Mouse (Mus musculus): ENCODE data around the gene Clec4a4. TPM values are rescaled to one million over a fixed set of nuclear protein-coding genes. Genes with fewer than 3 reads are reported as not detected.
"Not testable (repeated sequence)": the region's sequence is repeated elsewhere in the genome, so short reads cannot be mapped to it uniquely, and the experiment has no call there.

Gene Clec4a4
- polyA plus RNA-seq (2016; fragmentation: Nextera tagmentation; extraction: Ambion mirVana), result not detected in 2 replicates

DNA sequence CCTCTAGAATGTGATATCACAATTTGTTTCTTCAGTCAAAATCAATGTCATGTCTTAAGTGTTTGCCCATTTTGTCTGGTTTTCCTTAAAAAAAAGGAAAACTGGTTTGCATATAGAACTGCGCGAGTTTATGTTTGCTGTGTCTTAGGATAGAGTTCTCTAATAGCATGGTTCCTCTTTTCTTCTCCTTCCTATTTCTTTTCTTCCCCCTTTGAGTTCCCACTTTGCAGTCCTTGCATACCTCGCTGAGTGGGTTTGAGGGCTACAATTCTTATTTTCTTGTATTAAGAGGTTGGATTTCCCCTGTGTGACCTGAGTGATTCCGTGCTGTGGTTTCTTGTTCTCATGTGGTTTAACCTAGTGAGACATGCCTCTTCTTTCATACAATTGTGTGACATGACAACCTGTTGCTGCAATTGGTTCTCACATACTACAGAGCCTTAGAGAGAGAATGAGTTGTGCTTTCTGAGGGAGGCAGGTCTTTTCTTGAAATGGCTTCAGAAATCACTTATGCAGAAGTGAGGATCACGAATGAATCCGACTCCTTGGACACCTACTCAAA lies at the start of gene Clec4a4:
Gene Clec4a4 (plus strand): TSS at position 492 of the 562 bp plus-strand sequence.
- ATAC-seq (ENCODE audit: low FRiP score), result no peak
- Histone ChIP-seq H3K9ac (no peak within 1 kb of the TSS), H3K4me3 (no peak within 1 kb of the TSS), H3K27ac (no peak within 1 kb of the TSS), H3K4me1 (no peaks in the 10 kb centered on the region), H3K4me2 (replicated peaks) (no peak within 1 kb of the TSS), H3K36me3 (no peaks in the 10 kb centered on the region), H3K9me3 (replicated peaks) (peaks cover 11% of the 10 kb centered on the region; the same call in 1 of the 2 replicates), H3K27me3 (no peaks in the 10 kb centered on the region)
- 84% methylated on average over 6 of the region's 6 CpGs for WGBS

DNA sequence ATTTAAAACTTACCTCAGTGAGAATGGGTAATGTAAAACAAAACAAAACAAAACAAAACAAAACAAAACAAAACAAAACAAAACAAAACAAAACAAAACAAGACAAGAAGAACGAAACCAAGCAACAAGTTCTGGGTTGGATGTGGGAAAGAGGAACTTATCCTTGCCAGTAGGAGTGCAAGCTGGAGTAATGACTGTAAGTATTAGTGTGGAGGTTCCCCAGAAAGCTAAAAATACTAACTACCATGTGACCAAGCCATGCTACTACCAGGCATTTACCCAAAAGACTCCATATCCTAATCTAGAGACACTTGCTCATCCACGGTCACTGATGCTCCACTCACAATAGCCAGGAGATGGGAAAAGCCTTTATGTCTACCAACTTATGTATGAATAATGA lies 43.4 kb upstream of the Clec4a4 start:
- Histone ChIP-seq H3K9me3 (replicated peaks) (no peaks in the 10 kb centered on the region), H3K4me3 (no peak overlapping the region), H3K9ac (no peak overlapping the region), H3K27ac (no peak overlapping the region), H3K36me3 (no peaks in the 10 kb centered on the region), H3K27me3 (no peaks in the 10 kb centered on the region), H3K4me2 (replicated peaks) (no peak overlapping the region), H3K4me1 (no peaks in the 10 kb centered on the region)
- 84% methylated on average over 2 of the region's 2 CpGs for WGBS
- ATAC-seq (ENCODE audit: low FRiP score), result no peak

DNA sequence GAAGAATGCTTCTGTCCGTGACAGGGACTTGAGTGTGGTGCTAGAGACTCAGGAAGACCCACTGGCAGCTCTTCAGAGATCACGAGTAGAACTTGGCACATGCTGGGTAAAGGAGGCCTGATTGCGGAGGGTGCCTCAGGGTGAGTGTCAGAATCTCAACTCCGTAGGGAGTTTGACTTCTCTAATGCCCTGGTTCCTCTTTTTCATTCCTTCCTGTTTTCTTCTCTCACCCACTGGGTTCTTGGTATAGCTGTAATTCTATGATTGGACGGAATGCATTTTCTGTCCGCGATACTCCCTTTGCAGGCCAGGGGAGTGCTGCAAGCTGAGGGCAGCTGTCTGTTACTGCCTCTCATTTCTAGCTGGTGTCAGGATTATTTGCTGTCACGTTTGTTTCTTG lies 37.8 kb upstream of the Clec4a4 start, which contains the start of gene Clec4a3:
Gene Clec4a3 (plus strand): TSS at position 115 of the 400 bp plus-strand sequence.
- no peaks in the 10 kb centered on the region for H3K36me3 ChIP-seq
- ATAC-seq (ENCODE audit: low FRiP score), result no peak
- no peak within 1 kb of the TSS for H3K4me3 ChIP-seq
- H3K4me2 ChIP-seq (replicated peaks), result no peak within 1 kb of the TSS
- 83% methylated on average over 8 of the region's 8 CpGs for WGBS
- no peak within 1 kb of the TSS for H3K27ac ChIP-seq
- H3K9me3 ChIP-seq (replicated peaks), result no peaks in the 10 kb centered on the region
- no peak within 1 kb of the TSS for H3K9ac ChIP-seq
- H3K27me3 ChIP-seq, result no peaks in the 10 kb centered on the region
- H3K4me1 ChIP-seq, result no peaks in the 10 kb centered on the region

DNA sequence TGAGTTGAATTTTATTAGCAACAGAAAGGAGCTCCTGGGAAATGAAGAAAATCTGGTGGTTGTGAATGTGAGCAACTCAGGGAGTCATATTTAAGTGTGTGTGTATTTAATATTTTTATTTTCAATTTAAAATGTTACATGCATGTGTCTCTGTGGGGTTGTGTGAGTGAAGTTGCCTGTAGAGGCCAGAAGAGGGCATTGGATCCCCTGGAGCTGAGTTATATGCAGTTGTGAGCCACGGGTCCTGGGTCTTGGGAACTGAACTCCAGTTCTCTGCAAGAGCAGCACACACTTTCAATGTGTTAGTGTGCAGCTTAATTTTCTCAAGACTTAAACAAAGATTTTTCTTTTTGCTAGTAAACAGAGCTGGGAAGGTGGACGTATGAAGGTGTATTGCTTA lies 25.6 kb upstream of the Clec4a4 start:
- H3K36me3 ChIP-seq, result no peaks in the 10 kb centered on the region
- H3K4me1 ChIP-seq, result no peaks in the 10 kb centered on the region
- no peak overlapping the region for H3K4me3 ChIP-seq
- H3K27ac ChIP-seq, result no peak overlapping the region
- no peaks in the 10 kb centered on the region for H3K27me3 ChIP-seq
- H3K4me2 ChIP-seq (replicated peaks), result no peak overlapping the region
- no peaks in the 10 kb centered on the region for H3K9me3 ChIP-seq (replicated peaks)
- no peak overlapping the region for H3K9ac ChIP-seq
- no peak for ATAC-seq (ENCODE audit: low FRiP score)
- WGBS, result 79% methylated on average over 2 of the region's 2 CpGs

DNA sequence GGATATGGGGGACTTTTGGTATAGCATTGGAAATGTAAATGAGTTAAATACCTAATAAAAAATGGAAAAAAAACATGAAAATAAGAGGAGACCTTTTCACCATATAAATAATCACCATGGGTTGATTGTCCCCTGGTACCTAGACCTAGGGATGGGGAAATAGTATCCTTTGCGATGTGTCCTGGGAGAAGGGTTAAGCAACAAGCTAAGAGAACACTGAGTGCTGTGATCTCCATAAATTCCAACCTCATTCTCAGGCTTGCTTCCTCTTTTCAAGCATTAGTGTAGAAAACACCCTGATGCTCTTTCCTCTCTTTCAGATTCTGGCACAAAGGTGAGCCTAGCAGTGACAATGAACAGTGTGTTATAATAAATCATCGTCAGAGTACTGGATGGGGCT lies 21.1 kb upstream of the Clec4a4 start:
- WGBS, result 86% methylated on average over 2 of the region's 2 CpGs
- ATAC-seq (ENCODE audit: low FRiP score), result no peak
- no peaks in the 10 kb centered on the region for H3K27me3 ChIP-seq
- no peak overlapping the region for H3K4me2 ChIP-seq (replicated peaks)
- H3K9ac ChIP-seq, result no peak overlapping the region
- no peak overlapping the region for H3K4me3 ChIP-seq
- H3K27ac ChIP-seq, result no peak overlapping the region
- H3K9me3 ChIP-seq (replicated peaks), result peaks cover 6% of the 10 kb centered on the region; the same call in 1 of the 2 replicates
- H3K36me3 ChIP-seq, result no peaks in the 10 kb centered on the region
- H3K4me1 ChIP-seq, result no peaks in the 10 kb centered on the region

DNA sequence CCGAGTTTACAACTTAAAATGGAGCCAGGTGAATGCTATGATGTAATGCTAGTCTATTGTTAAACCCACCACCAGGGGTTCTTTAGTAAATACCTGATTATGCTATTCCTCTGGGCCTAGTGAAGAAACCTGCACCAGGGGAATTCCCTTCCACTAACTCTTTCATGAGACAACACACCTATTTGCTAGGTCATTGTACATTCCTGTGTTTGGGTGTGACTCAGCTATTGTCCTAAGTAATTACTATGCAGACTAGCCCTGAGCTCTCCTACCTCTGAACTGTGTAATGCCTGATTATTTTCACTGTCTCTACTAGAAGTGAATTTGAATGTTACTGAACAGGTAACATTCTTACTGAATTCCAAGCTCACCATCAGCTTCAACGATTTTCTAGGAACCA lies 14.5 kb downstream of the Clec4a4 start:
- H3K4me1 ChIP-seq; H3K9ac ChIP-seq; H3K9me3 ChIP-seq (replicated peaks); H3K4me3 ChIP-seq; H3K36me3 ChIP-seq; H3K4me2 ChIP-seq (replicated peaks); H3K27ac ChIP-seq; ATAC-seq (ENCODE audit: low FRiP score); H3K27me3 ChIP-seq: not testable (repeated sequence)
- WGBS, result 84% methylated on average over 2 of the region's 2 CpGs

DNA sequence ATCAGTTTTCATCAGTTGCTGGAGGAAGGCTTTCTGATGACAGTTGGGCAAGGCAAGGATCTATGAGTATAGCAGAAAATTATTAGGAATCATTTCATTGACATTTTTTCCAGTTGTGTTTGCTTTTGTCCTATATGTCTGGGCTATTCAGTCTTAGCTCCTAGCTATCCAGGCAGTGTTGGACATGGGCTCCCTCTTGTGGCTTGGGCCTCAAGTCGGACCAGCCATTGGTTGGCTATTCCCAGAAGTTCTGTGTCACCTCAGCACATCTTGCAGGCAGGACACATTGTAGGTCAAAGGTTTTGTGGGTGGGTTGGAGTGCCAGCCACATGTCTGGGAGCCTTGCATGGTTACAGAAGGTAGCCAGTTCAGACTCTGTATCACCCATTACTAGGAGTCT lies 15.4 kb downstream of the Clec4a4 start:
- H3K36me3 ChIP-seq, result no peaks in the 10 kb centered on the region
- no peak overlapping the region for H3K9ac ChIP-seq
- no peaks in the 10 kb centered on the region for H3K9me3 ChIP-seq (replicated peaks)
- H3K27ac ChIP-seq, result no peak overlapping the region
- WGBS, result 83% methylated on average over 1 of the region's 1 CpGs
- H3K4me2 ChIP-seq (replicated peaks), result no peak overlapping the region
- no peak overlapping the region for H3K4me3 ChIP-seq
- no peaks in the 10 kb centered on the region for H3K4me1 ChIP-seq
- H3K27me3 ChIP-seq, result no peaks in the 10 kb centered on the region
- ATAC-seq (ENCODE audit: low FRiP score), result no peak

DNA sequence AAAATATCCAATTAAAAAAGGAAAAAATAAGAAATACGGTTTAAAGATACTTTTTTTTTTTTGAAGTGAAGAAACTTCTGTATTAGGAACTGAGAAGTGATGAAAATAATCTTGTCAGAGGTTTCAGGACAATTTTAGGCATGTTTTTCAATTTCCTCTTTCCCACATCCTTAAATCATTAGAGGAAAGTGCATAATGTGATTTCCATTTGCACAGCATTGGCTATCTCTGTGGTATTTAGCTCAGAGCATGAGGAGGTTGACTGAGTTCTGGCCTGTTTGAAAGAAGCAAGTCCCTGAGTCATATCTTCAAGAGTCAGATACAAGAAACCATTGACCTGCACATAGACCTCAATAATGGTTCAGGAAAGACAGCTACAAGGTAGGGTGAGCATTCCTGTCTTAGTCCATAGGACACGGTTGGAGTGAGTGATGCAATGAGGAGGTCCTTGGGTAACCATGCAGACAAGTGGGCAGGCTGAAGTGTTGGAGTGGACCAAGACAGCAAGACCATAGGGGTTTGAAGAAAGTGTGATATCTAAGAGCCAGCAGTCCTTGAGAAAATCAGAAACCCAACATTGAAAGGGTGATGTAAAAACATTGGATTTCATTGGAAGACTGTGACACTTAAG lies 59.7 kb downstream of the Clec4a4 start, which contains the start of gene Clec4b1:
Gene Clec4b1 (plus strand): TSS at position 221 of the 631 bp plus-strand sequence.
- Histone ChIP-seq H3K27ac (no peak within 1 kb of the TSS), H3K9ac (no peak within 1 kb of the TSS), H3K4me2 (replicated peaks) (no peak within 1 kb of the TSS), H3K36me3 (no peaks in the 10 kb centered on the region), H3K27me3 (no peaks in the 10 kb centered on the region), H3K4me3 (no peak within 1 kb of the TSS), H3K9me3 (replicated peaks) (0 out of 2 replicates have a peak, but pooled peaks cover 7% of the 10 kb centered on the region), H3K4me1 (no peaks in the 10 kb centered on the region)
- WGBS, result 86% methylated on average over 2 of the region's 2 CpGs
- no peak for ATAC-seq (ENCODE audit: low FRiP score)

Other genes starting within 250 kb of the Clec4a4 start
- 24.7 and 25.3 TPM in 2 replicates for gene Slc2a3, start 188.7 kb upstream of the Clec4a4 start, polyA plus RNA-seq (2016; fragmentation: Nextera tagmentation; extraction: Ambion mirVana)
- 6.1 and 6.9 TPM in 2 replicates for gene Foxj2, start 170.5 kb upstream of the Clec4a4 start, polyA plus RNA-seq (2016; fragmentation: Nextera tagmentation; extraction: Ambion mirVana)
- gene C3ar1, start 134.2 kb upstream of the Clec4a4 start, polyA plus RNA-seq (2016; fragmentation: Nextera tagmentation; extraction: Ambion mirVana), result 2.0 and 2.2 TPM in 2 replicates
- gene Necap1, start 115.9 kb upstream of the Clec4a4 start, polyA plus RNA-seq (2016; fragmentation: Nextera tagmentation; extraction: Ambion mirVana), result 85.2 and 87.1 TPM in 2 replicates
- gene Clec4a1, start 68.5 kb upstream of the Clec4a4 start, polyA plus RNA-seq (2016; fragmentation: Nextera tagmentation; extraction: Ambion mirVana), result 1.1 and 1.6 TPM in 2 replicates
- 0.49 and 0.94 TPM in 2 replicates for gene Clec4a3, start 37.9 kb upstream of the Clec4a4 start, polyA plus RNA-seq (2016; fragmentation: Nextera tagmentation; extraction: Ambion mirVana)
- not detected in 2 replicates for gene Clec4b1, start 59.6 kb downstream of the Clec4a4 start, polyA plus RNA-seq (2016; fragmentation: Nextera tagmentation; extraction: Ambion mirVana)
- gene Clec4a2, start 116.1 kb downstream of the Clec4a4 start, polyA plus RNA-seq (2016; fragmentation: Nextera tagmentation; extraction: Ambion mirVana), result 1.2 and 1.6 TPM in 2 replicates
- gene Clec4b2, start 182.5 kb downstream of the Clec4a4 start, polyA plus RNA-seq (2016; fragmentation: Nextera tagmentation; extraction: Ambion mirVana), result not detected in 2 replicates
- 0.85 and 1.2 TPM in 2 replicates for gene Clec4n, start 239.5 kb downstream of the Clec4a4 start, polyA plus RNA-seq (2016; fragmentation: Nextera tagmentation; extraction: Ambion mirVana)